Mouse (Mus musculus) midbrain, embryonic 16.5 days (tissue): ENCODE data around the gene Tnfrsf9. TPM values are rescaled to one million over a fixed set of nuclear protein-coding genes. Genes with fewer than 3 reads are reported as not detected.
"Not testable (repeated sequence)": the region's sequence is repeated elsewhere in the genome, so short reads cannot be mapped to it uniquely, and the experiment has no call there.

Experiments
- ATAC-seq: fragments of 200-750 bp; cut with Nextera tagmentation; 2 replicates; pipeline ENCODE4 v1.8.0; 2017; ENCODE audit warnings: moderate TSS enrichment
- H3K27ac ChIP-seq: fragments of 300-500 bp; sonication (generic); 2 replicates; pipeline ENCODE4 v1.5.1; 2014; ENCODE audit warnings: mild to moderate bottlenecking, low read length, mixed read lengths
- H3K27me3 ChIP-seq: fragments of 300-500 bp; sonication (generic); 2 replicates; pipeline ENCODE4 v1.6.1; 2014; ENCODE audit warnings: low read depth, low read length, mixed read lengths; ENCODE audit not compliant: control insufficient read depth, insufficient read depth
- H3K36me3 ChIP-seq: fragments of 300-500 bp; sonication (generic); 2 replicates; pipeline ENCODE4 v1.6.1; 2014; ENCODE audit warnings: mild to moderate bottlenecking, low read length, moderate library complexity, mixed read lengths; ENCODE audit not compliant: control insufficient read depth, insufficient read depth
- H3K4me1 ChIP-seq: fragments of 300-500 bp; sonication (generic); 2 replicates; pipeline ENCODE4 v1.6.1; 2014; ENCODE audit warnings: mild to moderate bottlenecking, low read length, mixed read lengths; ENCODE audit not compliant: control insufficient read depth, insufficient read depth
- H3K4me2 ChIP-seq: fragments of 300-500 bp; sonication (generic); 2 replicates; pipeline ENCODE4 v1.6.1; 2014; ENCODE audit warnings: mild to moderate bottlenecking, low read length, mixed read lengths
- H3K4me3 ChIP-seq: fragments of 300-500 bp; sonication (generic); 2 replicates; pipeline ENCODE4 v1.5.1; 2014; ENCODE audit warnings: low read depth, mild to moderate bottlenecking, low read length, moderate library complexity, mixed read lengths
- H3K9ac ChIP-seq: fragments of 300-500 bp; sonication (generic); 2 replicates; pipeline ENCODE4 v1.6.1; 2014; ENCODE audit warnings: low read depth, low read length, mixed read lengths
- H3K9me3 ChIP-seq: fragments of 300-500 bp; sonication (generic); replicated peaks from 2 replicates; pipeline ENCODE4 v1.6.1; 2014; ENCODE audit warnings: mild to moderate bottlenecking, low read length, mixed read lengths; ENCODE audit not compliant: control insufficient read depth, poor library complexity, severe bottlenecking
- WGBS: fragments of 180-500 bp; shearing (Covaris S2); extraction: QIAGEN DNeasy Blood & Tissue Kit; methylation state at CpG from one replicate; pipeline ENCODE4 v1.1.7; 2014; 5-methylcytosine and 5-hydroxymethylcytosine counted together
- polyA plus RNA-seq: library from polyadenylated mRNA; unstranded; fragments of >200 nt; fragmentation: Nextera tagmentation; extraction: Ambion mirVana; gene quantifications from 2 replicates; pipeline ENCODE4 v1.2.1, GENCODE M21; 2015

Tnfrsf9 gene
- polyA plus RNA-seq, 1 experiment from 2014 or later: 0.38 TPM

- Histone ChIP-seq H3K9ac (no peak overlapping the region), H3K27ac (no peak overlapping the region; the same call in 1 of the 2 replicates), H3K4me1 (peaks cover 3% of the 10 kb centered on the region; the same call in 1 of the 2 replicates), H3K4me2 (no peak overlapping the region), H3K9me3 (no peaks in the 10 kb centered on the region), H3K4me3 (no peak overlapping the region), H3K36me3 (peaks cover 15% of the 10 kb centered on the region), H3K27me3 (no peaks in the 10 kb centered on the region)
- ATAC-seq: no peak
- WGBS: 26% methylated on average over 10 of the region's 10 CpGs
Observed at GRCm38 (mm10) chr4:150871392-150872138, 42.8 kb upstream of the Tnfrsf9 start.

DNA sequence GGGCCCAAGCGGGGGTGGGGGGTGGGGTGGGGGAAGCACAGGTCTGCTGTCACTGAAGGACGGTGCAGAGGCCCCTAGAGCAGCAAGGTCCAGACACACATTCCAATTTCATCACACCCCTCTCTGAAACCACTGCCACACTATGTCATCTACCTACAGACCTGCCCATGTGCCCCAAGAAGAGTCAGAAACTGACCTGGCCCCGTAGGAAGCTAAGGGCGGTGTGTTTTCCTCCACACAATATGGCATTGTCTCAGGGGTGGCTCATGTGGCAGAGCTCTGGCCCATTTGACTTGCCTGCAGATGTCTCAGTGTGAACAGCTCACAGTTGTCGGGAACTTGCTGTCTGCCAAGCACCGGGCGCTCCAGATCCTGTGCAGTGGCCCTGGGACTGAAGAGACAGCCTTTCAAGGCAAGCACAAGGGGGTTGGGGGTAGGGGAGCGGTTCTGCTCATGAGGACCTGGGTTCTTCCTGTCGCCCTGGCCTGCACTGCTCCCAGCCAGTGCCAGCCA, 42.2 kb upstream of the Tnfrsf9 start:
- ATAC-seq: no peak

GRCm38 (mm10) chr4:150872681-150873080, 41.7 kb upstream of the Tnfrsf9 start:
- ATAC-seq: no peak
- no peaks in the 10 kb centered on the region for H3K27me3 ChIP-seq
- no peak overlapping the region for H3K4me2 ChIP-seq
- no peaks in the 10 kb centered on the region for H3K9me3 ChIP-seq
- H3K36me3 ChIP-seq: peaks cover 5% of the 10 kb centered on the region
- no peak overlapping the region for H3K9ac ChIP-seq
- H3K27ac ChIP-seq: no peak overlapping the region
- H3K4me1 ChIP-seq: peaks cover 3% of the 10 kb centered on the region; the same call in 1 of the 2 replicates
- WGBS: 91% methylated on average over 8 of the region's 8 CpGs
- no peak overlapping the region for H3K4me3 ChIP-seq

More for the DNA sequence above, 42.2 kb upstream of the Tnfrsf9 start:
- H3K27me3 ChIP-seq: no peaks in the 10 kb centered on the region
- no peak overlapping the region for H3K9ac ChIP-seq
- no peak overlapping the region for H3K4me2 ChIP-seq
- no peak overlapping the region for H3K27ac ChIP-seq
- 54% methylated on average over 9 of the region's 9 CpGs for WGBS
- peaks cover 9% of the 10 kb centered on the region for H3K36me3 ChIP-seq
- no peaks in the 10 kb centered on the region for H3K9me3 ChIP-seq
- peaks cover 3% of the 10 kb centered on the region; the same call in 1 of the 2 replicates for H3K4me1 ChIP-seq
- no peak overlapping the region for H3K4me3 ChIP-seq

DNA sequence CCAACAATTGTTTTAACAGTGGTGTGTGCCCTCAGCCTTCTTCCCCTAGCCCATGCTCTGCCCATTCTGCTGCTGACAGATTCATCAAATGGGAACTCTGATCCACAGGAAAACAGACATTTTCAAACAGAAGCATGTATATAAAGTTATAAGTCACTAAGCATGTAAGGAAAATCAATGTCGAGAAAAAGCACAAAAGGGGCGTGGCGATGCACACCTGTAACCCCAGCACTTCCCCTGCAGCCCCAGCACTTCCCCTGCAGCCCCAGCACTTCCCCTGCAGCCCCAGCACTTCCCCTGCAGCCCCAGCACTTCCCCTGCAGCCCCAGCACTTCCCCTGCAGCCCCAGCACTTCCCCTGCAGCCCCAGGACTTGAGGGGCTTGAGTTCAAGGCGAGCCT, 39.9 kb upstream of the Tnfrsf9 start:
- H3K27ac ChIP-seq, H3K9ac ChIP-seq, H3K4me3 ChIP-seq, H3K36me3 ChIP-seq, H3K4me1 ChIP-seq, ATAC-seq, H3K4me2 ChIP-seq, H3K27me3 ChIP-seq: not testable (repeated sequence)
- H3K9me3 ChIP-seq: peaks cover 14% of the 10 kb centered on the region
- 83% methylated on average over 4 of the region's 4 CpGs for WGBS

DNA sequence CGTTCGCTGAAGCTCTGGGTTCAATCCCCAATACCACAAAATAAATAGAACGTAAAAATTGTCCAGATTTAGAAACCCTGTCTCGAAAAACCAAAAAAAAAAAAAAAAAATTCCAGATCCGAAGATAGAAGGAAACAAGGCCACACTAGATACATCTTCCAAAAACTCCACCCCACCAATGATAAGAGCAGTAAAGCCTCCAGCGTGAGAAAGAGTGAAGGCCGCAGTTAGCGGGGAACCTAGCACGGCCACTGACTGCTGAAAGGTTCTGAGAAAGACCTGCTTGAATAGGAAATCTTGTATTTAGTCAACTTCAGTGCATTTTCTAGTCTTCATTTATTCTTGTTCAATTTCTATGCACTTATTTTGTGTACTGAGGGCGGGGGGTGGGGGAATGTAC, 39.0 kb upstream of the Tnfrsf9 start:
- H3K4me3 ChIP-seq: no peak overlapping the region
- 92% methylated on average over 10 of the region's 10 CpGs for WGBS
- no peaks in the 10 kb centered on the region for H3K27me3 ChIP-seq
- no peaks in the 10 kb centered on the region for H3K36me3 ChIP-seq
- no peak overlapping the region for H3K27ac ChIP-seq
- H3K9ac ChIP-seq: no peak overlapping the region
- H3K4me2 ChIP-seq: no peak overlapping the region
- H3K9me3 ChIP-seq: peaks cover 21% of the 10 kb centered on the region
- peaks cover 3% of the 10 kb centered on the region; the same call in 1 of the 2 replicates for H3K4me1 ChIP-seq
- ATAC-seq: no peak

DNA sequence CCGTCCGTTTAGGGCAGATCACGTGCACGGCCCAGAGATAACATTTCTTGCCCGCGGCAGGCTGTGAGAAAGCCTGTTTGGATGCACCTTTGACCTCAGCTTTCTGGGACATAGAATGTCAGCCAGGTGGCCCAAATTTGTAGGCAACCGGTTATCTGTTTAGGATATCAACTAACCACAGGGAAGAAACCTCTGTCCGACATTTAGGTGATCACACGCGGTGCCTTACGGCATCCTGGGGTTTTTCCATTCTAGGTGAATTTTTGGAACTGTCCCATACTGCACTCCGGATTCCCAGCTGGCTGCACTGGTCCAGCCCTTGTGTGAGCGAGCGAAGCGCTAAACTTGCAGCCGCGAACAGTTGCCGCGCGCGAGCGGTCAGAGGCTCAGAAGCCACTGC, 34.7 kb upstream of the Tnfrsf9 start:
- Histone ChIP-seq H3K27me3 (no peaks in the 10 kb centered on the region), H3K27ac (no peak overlapping the region), H3K4me1 (no peaks in the 10 kb centered on the region), H3K36me3 (no peaks in the 10 kb centered on the region), H3K9me3 (peaks cover 21% of the 10 kb centered on the region), H3K9ac (no peak overlapping the region), H3K4me3 (no peak overlapping the region), H3K4me2 (no peak overlapping the region)
- no peak for ATAC-seq
- WGBS: 94% methylated on average over 22 of the region's 22 CpGs

DNA sequence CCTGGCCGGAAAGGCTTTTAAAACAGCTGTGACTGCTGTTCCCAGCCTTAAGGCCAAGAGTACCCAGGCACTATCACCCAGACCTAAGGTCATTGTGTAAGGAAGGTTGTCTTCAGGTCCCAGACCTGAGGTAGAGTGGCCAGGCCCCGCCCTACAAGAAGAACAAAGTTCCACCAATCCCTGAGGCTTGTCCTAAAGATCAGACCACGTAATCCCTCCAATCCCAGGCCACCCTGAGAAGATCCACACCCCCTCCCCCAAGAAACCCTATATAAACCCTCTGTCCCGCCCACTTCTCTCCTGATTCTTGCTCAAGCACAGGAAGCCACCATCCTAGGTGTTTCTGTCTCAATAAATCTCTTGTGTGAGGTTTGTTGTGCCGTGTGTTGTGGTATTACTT, 34.0 kb upstream of the Tnfrsf9 start:
- 92% methylated on average over 5 of the region's 5 CpGs for WGBS

GRCm38 (mm10) chr4:150882632-150883031, 31.7 kb upstream of the Tnfrsf9 start:
- 91% methylated on average over 5 of the region's 5 CpGs for WGBS

More for the DNA sequence above, 34.0 kb upstream of the Tnfrsf9 start:
- no peak for ATAC-seq
- Histone ChIP-seq H3K27ac (no peak overlapping the region), H3K9ac (no peak overlapping the region), H3K4me3 (no peak overlapping the region), H3K27me3 (no peaks in the 10 kb centered on the region), H3K9me3 (peaks cover 21% of the 10 kb centered on the region), H3K4me1 (no peaks in the 10 kb centered on the region), H3K4me2 (no peak overlapping the region), H3K36me3 (no peaks in the 10 kb centered on the region)

DNA sequence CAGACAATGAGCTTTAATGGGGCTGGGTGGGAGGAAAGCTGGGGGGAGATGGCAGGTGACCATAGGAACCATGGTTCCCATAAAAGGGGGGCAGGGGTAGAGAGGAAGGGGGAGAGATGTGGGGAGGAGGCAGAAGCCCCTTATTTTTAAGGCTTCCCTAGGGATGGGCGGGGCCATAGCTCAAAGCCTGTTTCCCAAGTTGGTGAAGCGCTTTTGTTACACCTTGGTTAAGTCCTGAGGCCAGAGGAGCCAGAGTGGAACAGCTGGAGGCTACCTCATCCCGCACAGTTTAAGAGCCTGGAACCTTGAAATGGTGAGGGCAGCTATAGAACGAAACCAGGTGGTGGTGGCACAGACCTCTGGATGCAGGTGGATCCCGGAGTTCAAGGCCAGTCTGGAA, 26.5 kb upstream of the Tnfrsf9 start:
- ATAC-seq: no peak
- no peak overlapping the region for H3K9ac ChIP-seq
- H3K36me3 ChIP-seq: no peaks in the 10 kb centered on the region
- no peaks in the 10 kb centered on the region for H3K27me3 ChIP-seq
- H3K4me2 ChIP-seq: no peak overlapping the region
- no peak overlapping the region for H3K27ac ChIP-seq
- H3K4me1 ChIP-seq: no peaks in the 10 kb centered on the region
- 84% methylated on average over 5 of the region's 5 CpGs for WGBS
- H3K4me3 ChIP-seq: no peak overlapping the region
- H3K9me3 ChIP-seq: no peaks in the 10 kb centered on the region

More at GRCm38 (mm10) chr4:150882632-150883031, 31.7 kb upstream of the Tnfrsf9 start:
- no peak overlapping the region for H3K4me2 ChIP-seq
- no peak overlapping the region for H3K27ac ChIP-seq
- no peaks in the 10 kb centered on the region for H3K36me3 ChIP-seq
- no peak overlapping the region for H3K4me3 ChIP-seq
- no peak overlapping the region for H3K9ac ChIP-seq
- no peak for ATAC-seq
- no peaks in the 10 kb centered on the region for H3K27me3 ChIP-seq
- no peaks in the 10 kb centered on the region for H3K4me1 ChIP-seq
- peaks cover 21% of the 10 kb centered on the region for H3K9me3 ChIP-seq
